Mouse (Mus musculus): ENCODE measurements around the gene Olfr1008. TPM values are rescaled to one million over a fixed set of nuclear protein-coding genes. Genes with fewer than 3 reads are reported as not detected.
"Not testable (repeated sequence)": the region's sequence is repeated elsewhere in the genome, so short reads cannot be mapped to it uniquely, and the experiment has no call there.

The Olfr1008 gene
- polyA plus RNA-seq (2016; fragmentation: Nextera tagmentation; extraction: Ambion mirVana): not detected in 2 replicates

GRCm38 (mm10) chr2:85689131-85689530 is at the start of gene Olfr1008:
TSS of gene Olfr1008 (plus strand) at chr2:85689431.
- H3K27ac ChIP-seq: no peak within 1 kb of the TSS
- H3K27me3 ChIP-seq (ENCODE audit: low read depth, poor library complexity, severe bottlenecking): no peaks in the 10 kb centered on the region
- no peaks in the 10 kb centered on the region for H3K9me3 ChIP-seq (replicated peaks)
- no peak within 1 kb of the TSS for H3K4me3 ChIP-seq
- no peaks in the 10 kb centered on the region for H3K36me3 ChIP-seq
- H3K4me1 ChIP-seq: no peaks in the 10 kb centered on the region
- no peak for DNase-seq (ENCODE audit: low spot score)

- Histone ChIP-seq H3K27ac (no peak within 1 kb of the TSS), H3K4me3 (no peak within 1 kb of the TSS), H3K9me3 (replicated peaks) (no peaks in the 10 kb centered on the region), H3K27me3 (ENCODE audit: low read depth, poor library complexity, severe bottlenecking) (no peaks in the 10 kb centered on the region), H3K4me1 (no peaks in the 10 kb centered on the region), H3K36me3 (no peaks in the 10 kb centered on the region)
- WGBS: 95% methylated on average over 1 of the region's 1 CpGs
- DNase-seq (ENCODE audit: low spot score): no peak
Measured at GRCm38 (mm10) chr2:85650604-85651003, 38.6 kb upstream of the Olfr1008 start, which contains the start of gene Olfr1002. TSS of gene Olfr1002 (minus strand) at chr2:85650704.

- not testable (repeated sequence) for H3K27me3 ChIP-seq (ENCODE audit: low read depth, poor library complexity, severe bottlenecking); H3K4me1 ChIP-seq; H3K4me3 ChIP-seq; H3K9me3 ChIP-seq (replicated peaks); H3K36me3 ChIP-seq; H3K27ac ChIP-seq; DNase-seq (ENCODE audit: low spot score)
Measured at GRCm38 (mm10) chr2:85664355-85664754, 24.9 kb upstream of the Olfr1008 start, which contains the start of gene Olfr154. TSS of gene Olfr154 (minus strand) at chr2:85664455.

GRCm38 (mm10) chr2:85678667-85679066 is 10.6 kb upstream of the Olfr1008 start, which contains the start of gene Olfr1006:
TSS of gene Olfr1006 (minus strand) at chr2:85678767.
- no peaks in the 10 kb centered on the region for H3K27me3 ChIP-seq (ENCODE audit: low read depth, poor library complexity, severe bottlenecking)
- H3K4me1 ChIP-seq: no peaks in the 10 kb centered on the region
- H3K9me3 ChIP-seq (replicated peaks): no peaks in the 10 kb centered on the region
- DNase-seq (ENCODE audit: low spot score): no peak
- no peaks in the 10 kb centered on the region for H3K36me3 ChIP-seq
- no peak within 1 kb of the TSS for H3K27ac ChIP-seq
- no peak within 1 kb of the TSS for H3K4me3 ChIP-seq

- not testable (repeated sequence) for H3K4me3 ChIP-seq; H3K36me3 ChIP-seq; H3K9me3 ChIP-seq (replicated peaks); H3K27ac ChIP-seq; H3K4me1 ChIP-seq; DNase-seq (ENCODE audit: low spot score); H3K27me3 ChIP-seq (ENCODE audit: low read depth, poor library complexity, severe bottlenecking)
- 51% methylated on average over 2 of the region's 2 CpGs for WGBS
Measured at GRCm38 (mm10) chr2:85710680-85711079, 21.4 kb downstream of the Olfr1008 start.

- H3K27me3 ChIP-seq (ENCODE audit: low read depth, poor library complexity, severe bottlenecking): no peaks in the 10 kb centered on the region
- no peaks in the 10 kb centered on the region for H3K4me1 ChIP-seq
- no peak overlapping the region for H3K4me3 ChIP-seq
- WGBS: 19% methylated on average over 1 of the region's 1 CpGs
- DNase-seq (ENCODE audit: low spot score): no peak
- H3K36me3 ChIP-seq: no peaks in the 10 kb centered on the region
- no peaks in the 10 kb centered on the region for H3K9me3 ChIP-seq (replicated peaks)
- H3K27ac ChIP-seq: no peak overlapping the region
Measured at GRCm38 (mm10) chr2:85711159-85711558, 21.9 kb downstream of the Olfr1008 start.

- DNase-seq (ENCODE audit: low spot score): no peak
- WGBS: 95% methylated on average over 1 of the region's 1 CpGs
- Histone ChIP-seq H3K27ac (no peak within 1 kb of the TSS), H3K9me3 (replicated peaks) (no peaks in the 10 kb centered on the region), H3K36me3 (no peaks in the 10 kb centered on the region), H3K4me3 (no peak within 1 kb of the TSS), H3K4me1 (no peaks in the 10 kb centered on the region), H3K27me3 (ENCODE audit: low read depth, poor library complexity, severe bottlenecking) (no peaks in the 10 kb centered on the region)
Measured at GRCm38 (mm10) chr2:85715119-85715518, 25.9 kb downstream of the Olfr1008 start, which contains the start of gene Olfr1009. TSS of gene Olfr1009 (plus strand) at chr2:85715419.

- H3K27ac ChIP-seq: no peak overlapping the region
- H3K27me3 ChIP-seq (ENCODE audit: low read depth, poor library complexity, severe bottlenecking): no peaks in the 10 kb centered on the region
- no peaks in the 10 kb centered on the region for H3K9me3 ChIP-seq (replicated peaks)
- H3K4me1 ChIP-seq: no peaks in the 10 kb centered on the region
- 21% methylated on average over 3 of the region's 3 CpGs for WGBS
- DNase-seq (ENCODE audit: low spot score): no peak
- H3K4me3 ChIP-seq: no peak overlapping the region
- no peaks in the 10 kb centered on the region for H3K36me3 ChIP-seq
Measured at GRCm38 (mm10) chr2:85725793-85726192, 36.6 kb downstream of the Olfr1008 start.

Other genes with a start within 250 kb of the Olfr1008 start
- gene Olfr995, start 245.8 kb upstream of the Olfr1008 start, polyA plus RNA-seq (2016; fragmentation: Nextera tagmentation; extraction: Ambion mirVana): not detected in 2 replicates
- not detected in 2 replicates for gene 4833423E24Rik, start 170.4 kb upstream of the Olfr1008 start, polyA plus RNA-seq (2016; fragmentation: Nextera tagmentation; extraction: Ambion mirVana)
- gene Olfr996, start 110.2 kb upstream of the Olfr1008 start, polyA plus RNA-seq (2016; fragmentation: Nextera tagmentation; extraction: Ambion mirVana): not detected in 2 replicates
- not detected in 2 replicates for gene Olfr998, start 100.5 kb upstream of the Olfr1008 start, polyA plus RNA-seq (2016; fragmentation: Nextera tagmentation; extraction: Ambion mirVana)
- not detected in 2 replicates for gene Olfr1000, start 77.5 kb upstream of the Olfr1008 start, polyA plus RNA-seq (2016; fragmentation: Nextera tagmentation; extraction: Ambion mirVana)
- gene Olfr1002, start 38.7 kb upstream of the Olfr1008 start, polyA plus RNA-seq (2016; fragmentation: Nextera tagmentation; extraction: Ambion mirVana): not detected in 2 replicates
- not detected in 2 replicates for gene Olfr154, start 25.0 kb upstream of the Olfr1008 start, polyA plus RNA-seq (2016; fragmentation: Nextera tagmentation; extraction: Ambion mirVana)
- not detected in 2 replicates for gene Olfr1006, start 10.7 kb upstream of the Olfr1008 start, polyA plus RNA-seq (2016; fragmentation: Nextera tagmentation; extraction: Ambion mirVana)
- not detected in 2 replicates for gene Olfr1009, start 26.0 kb downstream of the Olfr1008 start, polyA plus RNA-seq (2016; fragmentation: Nextera tagmentation; extraction: Ambion mirVana)
- gene Olfr1012, start 73.3 kb downstream of the Olfr1008 start, polyA plus RNA-seq (2016; fragmentation: Nextera tagmentation; extraction: Ambion mirVana): not detected in 2 replicates
- gene Olfr1013, start 77.7 kb downstream of the Olfr1008 start, polyA plus RNA-seq (2016; fragmentation: Nextera tagmentation; extraction: Ambion mirVana): not detected in 2 replicates
- not detected in 2 replicates for gene Olfr1014, start 83.3 kb downstream of the Olfr1008 start, polyA plus RNA-seq (2016; fragmentation: Nextera tagmentation; extraction: Ambion mirVana)
- gene Olfr1015, start 92.6 kb downstream of the Olfr1008 start, polyA plus RNA-seq (2016; fragmentation: Nextera tagmentation; extraction: Ambion mirVana): not detected in 2 replicates
- not detected in 2 replicates for gene Olfr1016, start 113.1 kb downstream of the Olfr1008 start, polyA plus RNA-seq (2016; fragmentation: Nextera tagmentation; extraction: Ambion mirVana)
- gene Olfr1018, start 129.0 kb downstream of the Olfr1008 start, polyA plus RNA-seq (2016; fragmentation: Nextera tagmentation; extraction: Ambion mirVana): not detected in 2 replicates
- not detected in 2 replicates for gene Olfr1019, start 156.1 kb downstream of the Olfr1008 start, polyA plus RNA-seq (2016; fragmentation: Nextera tagmentation; extraction: Ambion mirVana)
- not detected in 2 replicates for gene Olfr1020, start 157.6 kb downstream of the Olfr1008 start, polyA plus RNA-seq (2016; fragmentation: Nextera tagmentation; extraction: Ambion mirVana)
- not detected in 2 replicates for gene Olfr1022, start 179.2 kb downstream of the Olfr1008 start, polyA plus RNA-seq (2016; fragmentation: Nextera tagmentation; extraction: Ambion mirVana)
- not detected in 2 replicates for gene Olfr1023, start 196.2 kb downstream of the Olfr1008 start, polyA plus RNA-seq (2016; fragmentation: Nextera tagmentation; extraction: Ambion mirVana)
- gene Olfr1024, start 215.6 kb downstream of the Olfr1008 start, polyA plus RNA-seq (2016; fragmentation: Nextera tagmentation; extraction: Ambion mirVana): not detected in 2 replicates
- gene Olfr1025-ps1, start 225.8 kb downstream of the Olfr1008 start, polyA plus RNA-seq (2016; fragmentation: Nextera tagmentation; extraction: Ambion mirVana): not detected in 2 replicates
- gene Olfr1026, start 232.1 kb downstream of the Olfr1008 start, polyA plus RNA-seq (2016; fragmentation: Nextera tagmentation; extraction: Ambion mirVana): not detected in 2 replicates

Data from limb, embryonic 10.5 days (tissue).